Mouse (Mus musculus) cerebellum, adult 2 months (tissue): ENCODE results near the gene Slc8b1. TPM values are rescaled to one million over a fixed set of nuclear protein-coding genes. Genes with fewer than 3 reads are reported as not detected.

Experiments
- DNase-seq, 2 experiments: peaks; one replicate each; pipeline ENCODE4 v3.0.0; 2021
- H3K27ac ChIP-seq: fragments of 200-500 bp; 2 replicates; pipeline ENCODE4 v1.5.1; 2012; ENCODE audit warnings: low read length, control low read depth, inconsistent platforms; ENCODE audit not compliant: insufficient read depth
- H3K27me3 ChIP-seq: fragments of 200-500 bp; 2 replicates; pipeline ENCODE4 v1.6.1; 2012; ENCODE audit warnings: inconsistent platforms, mild to moderate bottlenecking, low read length, moderate library complexity; ENCODE audit not compliant: control insufficient read depth, insufficient read depth
- H3K4me1 ChIP-seq: fragments of 200-500 bp; 2 replicates; pipeline ENCODE4 v1.6.1; 2011; ENCODE audit warnings: low read length; ENCODE audit not compliant: control insufficient read depth, insufficient read depth
- H3K4me3 ChIP-seq: fragments of 200-500 bp; replicated peaks from 2 replicates; pipeline ENCODE3; 2011; ENCODE audit warnings: mild to moderate bottlenecking, low read depth, low read length, control low read depth; ENCODE audit not compliant: insufficient read depth
- CTCF ChIP-seq: fragments of 200-500 bp; IDR thresholded peaks from 2 replicates; pipeline ENCODE4 v1.5.1; 2011; ENCODE audit warnings: low read depth, mild to moderate bottlenecking, control low read depth, low read length, moderate library complexity, borderline replicate concordance; ENCODE audit not compliant: insufficient read depth
- POLR2A ChIP-seq: fragments of 200-500 bp; IDR thresholded peaks from 2 replicates; pipeline ENCODE4 v1.6.1; 2011; ENCODE audit warnings: low read length, control low read depth, borderline replicate concordance; ENCODE audit not compliant: insufficient read depth
- WGBS: fragments of 180-500 bp; shearing (Covaris S2); methylation state at CpG from one replicate; pipeline ENCODE4 v1.1.7; 2018; 5-methylcytosine and 5-hydroxymethylcytosine counted together
- polyA plus RNA-seq: library from polyadenylated mRNA; depleted of rRNA; stranded (reverse); fragments of >200 nt; gene quantifications from 2 replicates; pipeline ENCODE4 v1.2.3, GENCODE M21; 2012; rRNA removed

Gene Slc8b1
- polyA plus RNA-seq: 8.2 TPM in 2 replicates

GRCm38 (mm10) chr5:120510982-120511642 lies at the start of gene Slc8b1:
Gene Slc8b1 (plus strand): TSS chr5:120511168.
- Histone ChIP-seq H3K27ac (no peak within 1 kb of the TSS), H3K4me3 (peak within 1 kb of the TSS; percentile 54), H3K27me3 (no peaks in the 10 kb centered on the region), H3K4me1 (no peaks in the 10 kb centered on the region)
- DNase-seq: peak; percentile 90 to 91
- 2% methylated on average over 36 of the region's 36 CpGs for WGBS
- TF ChIP-seq CTCF (no peak), POLR2A (0 out of 2 replicates have a peak, but pooled peaks have one; percentile 13)

- TF ChIP-seq POLR2A (no peak), CTCF (no peak)
- DNase-seq: no peak
- H3K27ac ChIP-seq: no peak overlapping the region
- 66% methylated on average over 15 of the region's 15 CpGs for WGBS
- no peak overlapping the region for H3K4me3 ChIP-seq
- no peaks in the 10 kb centered on the region for H3K27me3 ChIP-seq
- no peaks in the 10 kb centered on the region for H3K4me1 ChIP-seq
Observed at GRCm38 (mm10) chr5:120461902-120462301, 49.1 kb upstream of the Slc8b1 start.

DNA sequence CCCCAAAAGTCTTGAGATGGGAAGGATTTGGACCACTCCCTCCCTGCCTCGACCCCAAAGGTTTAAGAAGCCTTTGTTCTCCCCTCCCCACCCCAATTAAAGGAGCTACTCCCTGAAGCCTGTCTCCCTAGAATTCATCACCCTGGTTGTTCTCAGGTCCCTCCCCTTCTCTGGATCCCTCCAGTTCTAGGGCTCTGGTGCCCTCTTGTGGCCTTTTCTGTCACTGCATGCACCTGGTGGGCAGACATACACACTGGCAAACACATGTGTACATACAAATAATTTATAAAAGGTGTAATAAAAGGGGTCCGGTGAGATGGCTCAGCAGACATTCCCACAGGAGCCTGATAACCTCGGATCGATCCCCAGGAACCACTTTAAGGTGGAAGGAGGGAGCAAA lies 46.6 kb upstream of the Slc8b1 start:
- Histone ChIP-seq H3K4me1 (no peaks in the 10 kb centered on the region), H3K27ac (no peak overlapping the region), H3K27me3 (no peaks in the 10 kb centered on the region), H3K4me3 (no peak overlapping the region)
- 78% methylated on average over 4 of the region's 4 CpGs for WGBS
- 0 out of 2 replicates have a peak, but pooled peaks have one; percentile 12 for TF ChIP-seq CTCF
- no peak for TF ChIP-seq POLR2A
- DNase-seq: no peak

- Histone ChIP-seq H3K27ac (no peak overlapping the region), H3K27me3 (no peaks in the 10 kb centered on the region), H3K4me1 (no peaks in the 10 kb centered on the region), H3K4me3 (no peak overlapping the region)
- peak in 1 of 2 experiments; percentile 37 for DNase-seq
- TF ChIP-seq POLR2A (no peak), CTCF (peak; percentile 48; the same call in 1 of the 2 replicates)
- WGBS: 35% methylated on average over 5 of the region's 5 CpGs
Observed at GRCm38 (mm10) chr5:120465062-120465461, 45.9 kb upstream of the Slc8b1 start.

GRCm38 (mm10) chr5:120465860-120466259 lies 45.1 kb upstream of the Slc8b1 start:
- Histone ChIP-seq H3K27me3 (no peaks in the 10 kb centered on the region), H3K27ac (no peak overlapping the region), H3K4me3 (no peak overlapping the region), H3K4me1 (no peaks in the 10 kb centered on the region)
- WGBS: 69% methylated on average over 6 of the region's 6 CpGs
- TF ChIP-seq POLR2A: no peak
- no peak for TF ChIP-seq CTCF
- no peak for DNase-seq

- DNase-seq: no peak
- TF ChIP-seq CTCF (no peak), POLR2A (no peak)
- 21% methylated on average over 4 of the region's 4 CpGs for WGBS
- Histone ChIP-seq H3K4me1 (no peaks in the 10 kb centered on the region), H3K27me3 (no peaks in the 10 kb centered on the region), H3K4me3 (peak overlapping the region; percentile 14), H3K27ac (no peak overlapping the region)
Observed at GRCm38 (mm10) chr5:120467026-120467425, 43.9 kb upstream of the Slc8b1 start.

- no peaks in the 10 kb centered on the region for H3K27me3 ChIP-seq
- WGBS: 90% methylated on average over 5 of the region's 5 CpGs
- H3K4me3 ChIP-seq: no peak overlapping the region
- no peak overlapping the region for H3K27ac ChIP-seq
- DNase-seq: no peak
- no peaks in the 10 kb centered on the region for H3K4me1 ChIP-seq
- TF ChIP-seq CTCF (no peak), POLR2A (no peak)
Observed at GRCm38 (mm10) chr5:120468336-120468735, 42.6 kb upstream of the Slc8b1 start.

DNA sequence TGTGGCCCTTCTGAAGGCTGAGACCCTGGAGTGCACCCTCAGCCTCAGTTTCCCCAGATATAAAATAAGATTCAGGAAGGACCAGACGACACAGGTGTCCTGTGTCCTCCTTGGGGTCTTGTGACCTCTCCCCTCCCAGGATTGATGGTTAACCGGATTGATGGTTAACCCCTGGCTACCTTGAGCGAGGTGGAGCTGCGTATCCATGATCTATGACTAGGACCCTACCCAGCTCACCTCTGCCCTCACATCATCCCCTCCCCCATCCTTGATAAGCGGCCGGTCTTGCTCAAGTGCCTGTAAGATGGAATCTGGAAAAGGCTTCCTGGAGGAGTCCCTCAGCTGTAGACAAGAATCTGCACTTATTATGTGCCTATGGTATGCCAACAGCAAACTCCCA lies 42.1 kb upstream of the Slc8b1 start:
- no peaks in the 10 kb centered on the region for H3K27me3 ChIP-seq
- H3K27ac ChIP-seq: no peak overlapping the region
- no peak overlapping the region for H3K4me3 ChIP-seq
- DNase-seq: no peak
- no peak for TF ChIP-seq CTCF
- TF ChIP-seq POLR2A: no peak
- H3K4me1 ChIP-seq: no peaks in the 10 kb centered on the region
- WGBS: 88% methylated on average over 6 of the region's 6 CpGs
